Mouse (Mus musculus): Measurements from ENCODE around the gene Pglyrp3.
A peak's percentile ranks its signal among the peaks of the same experiment; 100 is the strongest.
"Not testable (repeated sequence)": the region's sequence is repeated elsewhere in the genome, so short reads cannot be mapped to it uniquely, and the experiment has no call there.

Pglyrp3 gene

GRCm38 (mm10) chr3:92014283-92014682 lies at the start of gene Pglyrp3:
Gene Pglyrp3, plus strand, starts transcription at chr3:92014583.
- DNase-seq (ENCODE audit: low spot score in 2 of 2) = no peak

GRCm38 (mm10) chr3:92011001-92011400 lies 3.4 kb upstream of the Pglyrp3 start:
- no peak for DNase-seq (ENCODE audit: low spot score in 2 of 2)

GRCm38 (mm10) chr3:92024541-92024940 lies 10.2 kb downstream of the Pglyrp3 start:
- DNase-seq (ENCODE audit: low spot score in 2 of 2) = not testable (repeated sequence)

- no peak for DNase-seq (ENCODE audit: low spot score in 2 of 2)
These were observed 18.8 kb downstream of the Pglyrp3 start for GRCm38 (mm10) chr3:92033203-92033602.

- no peak for DNase-seq (ENCODE audit: low spot score in 2 of 2)
These were observed 19.5 kb downstream of the Pglyrp3 start for GRCm38 (mm10) chr3:92033892-92034291.

GRCm38 (mm10) chr3:92050382-92051054 lies 36.1 kb downstream of the Pglyrp3 start:
- no peak for DNase-seq (ENCODE audit: low spot score in 2 of 2)

- peak; percentile 24 to 71 for DNase-seq (ENCODE audit: low spot score in 2 of 2)
These were observed 66.3 kb downstream of the Pglyrp3 start for GRCm38 (mm10) chr3:92080462-92081284.

Data from spleen, postnatal 4 days (tissue).